Mouse (Mus musculus) forebrain, embryonic 13.5 days (tissue): ENCODE results near the gene Tbc1d13. TPM values are rescaled to one million over a fixed set of nuclear protein-coding genes. Genes with fewer than 3 reads are reported as not detected.
A peak's percentile ranks its signal among the peaks of the same experiment; 100 is the strongest.
"Not testable (repeated sequence)": the region's sequence is repeated elsewhere in the genome, so short reads cannot be mapped to it uniquely, and the experiment has no call there.

Experiments
- ATAC-seq: fragments of 200-750 bp; cut with Nextera tagmentation; 2 replicates; pipeline ENCODE4 v1.8.0; 2017
- H3K27ac ChIP-seq: fragments of 300-500 bp; sonication (generic); 2 replicates; pipeline ENCODE4 v1.5.1; 2015; ENCODE audit warnings: inconsistent platforms, mild to moderate bottlenecking, moderate library complexity
- H3K27me3 ChIP-seq: fragments of 300-500 bp; sonication (generic); 2 replicates; pipeline ENCODE4 v1.6.1; 2015; ENCODE audit warnings: mild to moderate bottlenecking, inconsistent platforms
- H3K36me3 ChIP-seq: fragments of 300-500 bp; sonication (generic); 2 replicates; pipeline ENCODE4 v1.6.1; 2015; ENCODE audit warnings: mild to moderate bottlenecking, inconsistent platforms; ENCODE audit not compliant: poor library complexity, severe bottlenecking
- H3K4me1 ChIP-seq: fragments of 300-500 bp; sonication (generic); 2 replicates; pipeline ENCODE4 v1.6.1; 2015; ENCODE audit warnings: inconsistent platforms
- H3K4me2 ChIP-seq: fragments of 300-500 bp; sonication (generic); 2 replicates; pipeline ENCODE4 v1.6.1; 2015; ENCODE audit warnings: inconsistent platforms, mild to moderate bottlenecking, moderate library complexity
- H3K4me3 ChIP-seq: fragments of 300-500 bp; sonication (generic); 2 replicates; pipeline ENCODE4 v1.5.1; 2015; ENCODE audit warnings: mild to moderate bottlenecking, inconsistent platforms
- H3K9ac ChIP-seq: fragments of 300-500 bp; sonication (generic); 2 replicates; pipeline ENCODE4 v1.6.1; 2015; ENCODE audit warnings: mild to moderate bottlenecking, inconsistent platforms
- H3K9me3 ChIP-seq: fragments of 300-500 bp; sonication (generic); replicated peaks from 2 replicates; pipeline ENCODE4 v1.6.1; 2016; ENCODE audit warnings: inconsistent platforms
- WGBS: fragments of 180-500 bp; shearing (Covaris S2); methylation state at CpG from one replicate; pipeline ENCODE4 v1.1.7; 2015; 5-methylcytosine and 5-hydroxymethylcytosine counted together
- polyA plus RNA-seq: library from polyadenylated mRNA; unstranded; fragments of >200 nt; fragmentation: Nextera tagmentation; extraction: Ambion mirVana; gene quantifications from 2 replicates; pipeline ENCODE4 v1.2.1, GENCODE M21; 2015

Tbc1d13 gene
- polyA plus RNA-seq, 1 experiment from 2014 or later, result 14.1 TPM

- peaks cover 26% of the 10 kb centered on the region for H3K4me1 ChIP-seq
- H3K4me2 ChIP-seq, result peak overlapping the region; percentile 93
- 25% methylated on average over 16 of the region's 16 CpGs for WGBS
- 0 out of 2 replicates have a peak overlapping the region, but pooled peaks have one; percentile 2 for H3K27ac ChIP-seq
- ATAC-seq, result no peak
- no peaks in the 10 kb centered on the region for H3K9me3 ChIP-seq
- no peaks in the 10 kb centered on the region for H3K27me3 ChIP-seq
- H3K36me3 ChIP-seq, result peaks cover 25% of the 10 kb centered on the region
- peak overlapping the region; percentile 85; the same call in 1 of the 2 replicates for H3K9ac ChIP-seq
- H3K4me3 ChIP-seq, result peak overlapping the region; percentile 73
These were observed 539 bp upstream of the Tbc1d13 start for GRCm38 (mm10) chr2:30132801-30133612.

- Histone ChIP-seq H3K4me2 (peak overlapping the region; percentile 93), H3K9ac (peak overlapping the region; percentile 85), H3K36me3 (peaks cover 36% of the 10 kb centered on the region), H3K9me3 (no peaks in the 10 kb centered on the region), H3K27me3 (no peaks in the 10 kb centered on the region), H3K4me3 (peak overlapping the region; percentile 73), H3K27ac (0 out of 2 replicates have a peak overlapping the region, but pooled peaks have one; percentile 52), H3K4me1 (peaks cover 26% of the 10 kb centered on the region)
- ATAC-seq, result 0 out of 2 replicates have a peak, but pooled peaks have one; percentile 1
- WGBS, result 31% methylated on average over 6 of the region's 6 CpGs
These were observed 799 bp downstream of the Tbc1d13 start for GRCm38 (mm10) chr2:30134378-30134711.

GRCm38 (mm10) chr2:30134928-30135620 is 1.5 kb downstream of the Tbc1d13 start:
- peaks cover 38% of the 10 kb centered on the region for H3K36me3 ChIP-seq
- WGBS, result 45% methylated on average over 10 of the region's 10 CpGs
- no peaks in the 10 kb centered on the region for H3K27me3 ChIP-seq
- H3K9ac ChIP-seq, result peak overlapping the region; percentile 85
- peak overlapping the region; percentile 93 for H3K4me2 ChIP-seq
- no peak overlapping the region for H3K27ac ChIP-seq
- H3K9me3 ChIP-seq, result no peaks in the 10 kb centered on the region
- peak overlapping the region; percentile 73 for H3K4me3 ChIP-seq
- no peak for ATAC-seq
- peaks cover 26% of the 10 kb centered on the region for H3K4me1 ChIP-seq

DNA sequence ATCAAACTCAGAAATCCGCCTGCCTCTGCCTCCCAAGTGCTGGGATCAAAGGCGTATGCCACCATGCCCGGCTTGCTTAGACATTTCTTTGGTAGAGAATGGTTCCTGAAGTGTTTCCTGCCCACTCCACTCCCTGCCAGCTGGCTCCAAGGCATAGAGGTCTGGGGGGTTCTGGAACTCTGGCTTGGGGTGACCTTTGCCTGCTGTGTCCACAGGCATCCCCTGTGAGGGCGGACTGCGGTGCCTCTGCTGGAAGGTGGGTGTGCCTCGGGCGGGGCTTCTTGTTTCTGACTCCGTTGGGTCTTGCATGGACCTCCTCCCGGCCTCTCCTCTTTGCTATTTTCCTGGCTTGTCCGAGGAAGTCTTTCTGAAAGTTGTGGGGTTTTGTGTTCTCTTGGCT is 2.9 kb downstream of the Tbc1d13 start:
- H3K27me3 ChIP-seq, result no peaks in the 10 kb centered on the region
- peaks cover 26% of the 10 kb centered on the region for H3K4me1 ChIP-seq
- no peak overlapping the region for H3K4me2 ChIP-seq
- no peak overlapping the region for H3K4me3 ChIP-seq
- H3K27ac ChIP-seq, result no peak overlapping the region
- H3K36me3 ChIP-seq, result peaks cover 52% of the 10 kb centered on the region
- H3K9me3 ChIP-seq, result no peaks in the 10 kb centered on the region
- 90% methylated on average over 10 of the region's 10 CpGs for WGBS
- no peak overlapping the region for H3K9ac ChIP-seq
- no peak for ATAC-seq

DNA sequence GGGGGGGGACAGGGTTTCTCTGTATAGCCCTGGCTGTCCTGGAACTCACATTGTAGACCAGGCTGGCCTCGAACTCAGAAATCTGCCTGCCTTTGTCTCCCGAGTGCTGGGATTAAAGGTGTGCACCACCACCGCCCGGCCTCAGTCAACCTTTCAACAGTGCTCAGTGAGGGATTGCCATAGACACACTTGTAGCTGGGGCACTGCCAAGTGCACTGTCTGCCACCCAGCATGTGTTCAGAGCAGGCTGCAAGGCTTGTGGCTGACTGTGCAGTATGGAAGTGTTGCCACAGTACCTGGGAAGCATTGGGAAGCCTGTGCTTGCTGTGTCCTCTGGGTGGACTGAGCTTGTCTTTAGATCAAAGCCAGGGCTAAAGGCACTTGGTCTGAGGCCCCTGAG is 6.5 kb downstream of the Tbc1d13 start:
- not testable (repeated sequence) for H3K4me2 ChIP-seq, H3K4me1 ChIP-seq, H3K9ac ChIP-seq, H3K4me3 ChIP-seq, H3K27me3 ChIP-seq, H3K9me3 ChIP-seq, H3K27ac ChIP-seq, ATAC-seq
- 91% methylated on average over 4 of the region's 4 CpGs for WGBS
- H3K36me3 ChIP-seq, result peaks cover 88% of the 10 kb centered on the region

GRCm38 (mm10) chr2:30144436-30144835 is 10.9 kb downstream of the Tbc1d13 start:
- 94% methylated on average over 4 of the region's 4 CpGs for WGBS
- no peak for ATAC-seq
- H3K36me3 ChIP-seq, result peaks cover 93% of the 10 kb centered on the region

DNA sequence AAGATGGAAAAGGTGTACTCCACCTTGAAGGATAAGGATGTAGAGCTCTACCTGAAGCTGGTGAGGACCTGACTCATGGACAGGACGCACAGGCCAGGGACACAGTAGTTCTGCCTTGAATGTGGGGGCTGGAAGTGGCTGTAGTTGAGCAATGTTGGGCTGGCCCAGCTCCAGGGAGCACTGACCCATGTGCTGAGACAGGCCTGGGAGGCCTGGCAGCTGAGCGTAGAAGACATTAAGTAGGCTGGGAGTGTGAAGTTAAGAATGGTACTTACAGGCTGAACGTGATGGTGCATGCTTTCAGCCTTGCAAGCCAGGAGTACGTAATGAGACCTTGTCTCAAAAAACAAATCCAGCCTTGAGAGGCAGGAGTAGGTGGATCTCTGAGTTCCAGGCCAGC is 13.9 kb downstream of the Tbc1d13 start:
- WGBS, result 97% methylated on average over 4 of the region's 4 CpGs
- H3K4me2 ChIP-seq, result no peak overlapping the region
- H3K9me3 ChIP-seq, result no peaks in the 10 kb centered on the region
- peaks cover 93% of the 10 kb centered on the region for H3K36me3 ChIP-seq
- no peak overlapping the region for H3K4me3 ChIP-seq
- no peak overlapping the region for H3K27ac ChIP-seq
- no peaks in the 10 kb centered on the region for H3K4me1 ChIP-seq
- no peak for ATAC-seq
- H3K9ac ChIP-seq, result no peak overlapping the region
- no peaks in the 10 kb centered on the region for H3K27me3 ChIP-seq

More at GRCm38 (mm10) chr2:30144436-30144835, 10.9 kb downstream of the Tbc1d13 start:
- H3K4me1 ChIP-seq, result no peaks in the 10 kb centered on the region
- H3K27ac ChIP-seq, result no peak overlapping the region
- no peak overlapping the region for H3K4me3 ChIP-seq
- no peak overlapping the region for H3K9ac ChIP-seq
- H3K27me3 ChIP-seq, result no peaks in the 10 kb centered on the region
- no peak overlapping the region for H3K4me2 ChIP-seq
- H3K9me3 ChIP-seq, result no peaks in the 10 kb centered on the region

GRCm38 (mm10) chr2:30151840-30152239 is 18.3 kb downstream of the Tbc1d13 start:
- Histone ChIP-seq H3K9ac (no peak overlapping the region), H3K4me1 (no peaks in the 10 kb centered on the region), H3K36me3 (peaks cover 51% of the 10 kb centered on the region), H3K27ac (no peak overlapping the region), H3K9me3 (no peaks in the 10 kb centered on the region), H3K4me2 (no peak overlapping the region), H3K4me3 (no peak overlapping the region), H3K27me3 (no peaks in the 10 kb centered on the region)
- 91% methylated on average over 11 of the region's 11 CpGs for WGBS
- ATAC-seq, result no peak

DNA sequence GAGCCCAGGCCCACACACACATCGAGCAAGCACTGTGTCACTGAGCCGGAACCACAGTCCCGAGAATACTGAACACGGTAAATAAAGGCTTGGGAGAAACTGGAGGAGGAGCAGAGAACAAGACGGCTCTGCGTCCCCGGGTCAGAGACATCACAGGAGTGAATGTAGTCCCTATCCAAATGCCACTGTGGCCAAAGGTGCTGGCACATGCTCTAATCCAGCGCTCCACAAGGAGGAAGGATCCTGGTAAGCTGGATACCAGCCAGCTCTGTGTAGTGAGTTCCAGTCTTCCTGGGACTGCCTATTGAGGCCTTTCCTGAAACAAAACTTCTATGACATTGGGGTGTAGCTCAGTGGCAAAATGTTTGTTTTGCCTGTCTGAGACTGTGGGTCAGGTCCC is 19.1 kb downstream of the Tbc1d13 start:
- Histone ChIP-seq H3K27me3 (no peaks in the 10 kb centered on the region), H3K4me1 (no peaks in the 10 kb centered on the region), H3K9me3 (no peaks in the 10 kb centered on the region), H3K4me2 (no peak overlapping the region), H3K27ac (no peak overlapping the region), H3K4me3 (no peak overlapping the region), H3K36me3 (peaks cover 44% of the 10 kb centered on the region), H3K9ac (no peak overlapping the region)
- WGBS, result 85% methylated on average over 8 of the region's 8 CpGs
- no peak for ATAC-seq

GRCm38 (mm10) chr2:30159871-30160270 is 26.3 kb downstream of the Tbc1d13 start:
- WGBS, result 89% methylated on average over 7 of the region's 10 CpGs
- H3K4me1 ChIP-seq, H3K4me2 ChIP-seq, ATAC-seq, H3K9ac ChIP-seq, H3K9me3 ChIP-seq, H3K27ac ChIP-seq, H3K27me3 ChIP-seq, H3K4me3 ChIP-seq, H3K36me3 ChIP-seq: not testable (repeated sequence)

GRCm38 (mm10) chr2:30161809-30162208 is 28.3 kb downstream of the Tbc1d13 start:
- Histone ChIP-seq H3K27me3 (no peaks in the 10 kb centered on the region), H3K9ac (no peak overlapping the region), H3K4me3 (no peak overlapping the region), H3K4me2 (no peak overlapping the region), H3K9me3 (peaks cover 7% of the 10 kb centered on the region), H3K27ac (no peak overlapping the region), H3K36me3 (no peaks in the 10 kb centered on the region), H3K4me1 (no peaks in the 10 kb centered on the region)
- ATAC-seq, result no peak

- WGBS, result 57% methylated on average over 9 of the region's 9 CpGs
- Histone ChIP-seq H3K9ac (no peak overlapping the region), H3K4me1 (no peaks in the 10 kb centered on the region), H3K36me3 (no peaks in the 10 kb centered on the region), H3K9me3 (peaks cover 17% of the 10 kb centered on the region), H3K27me3 (no peaks in the 10 kb centered on the region), H3K27ac (no peak overlapping the region), H3K4me3 (no peak overlapping the region), H3K4me2 (no peak overlapping the region)
- no peak for ATAC-seq
These were observed 30.9 kb downstream of the Tbc1d13 start for GRCm38 (mm10) chr2:30164340-30164932.
